11 mouse cellular contexts compared by ENCODE assay signal in the genomic region with DNA sequence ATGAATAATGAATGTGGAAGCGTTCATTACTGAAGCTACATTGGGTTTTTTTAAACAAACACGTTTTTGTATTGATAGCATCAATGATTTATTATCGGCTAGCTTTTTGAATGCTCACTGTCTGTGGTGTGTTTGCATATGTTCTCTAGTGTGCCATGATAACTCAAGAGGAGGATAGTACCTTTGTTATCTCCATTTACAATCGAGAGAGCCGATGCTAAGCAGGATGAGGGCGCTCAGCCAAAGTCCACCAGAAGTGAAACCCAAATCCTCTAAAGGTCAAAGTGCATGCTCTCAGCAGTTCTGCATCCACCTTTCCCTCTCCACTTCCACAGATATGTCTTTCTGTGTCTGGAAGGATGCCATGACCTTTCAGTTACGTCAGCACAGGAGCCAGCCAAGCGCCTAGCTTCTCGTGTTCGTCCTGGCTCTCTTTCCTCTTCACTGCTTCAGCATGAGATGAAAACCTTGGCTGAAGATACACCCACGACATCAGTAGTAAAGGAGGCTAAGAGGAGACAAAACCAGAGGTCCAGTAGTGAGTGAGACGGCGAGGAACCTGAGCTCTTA. TPM values are rescaled to one million over a fixed set of nuclear protein-coding genes. Genes with fewer than 3 reads are reported as not detected.
DNase-seq lines count a peak whose midpoint lies in the region; ATAC-seq and TF ChIP-seq lines count a peak whose summit lies in the region.
"Had no signal": no experiment of that assay in that cellular context is flagged by ENCODE, and none has a peak within 500 bp of the region (broad histone marks: within the 10 kb centered on the region; RNA-seq: fewer than 3 reads in every experiment).

No protein-coding gene starts in this region.

- no peak for TF ChIP-seq CTCF in liver, adult 2 months (IDR thresholded peaks at IDR 0.05; ENCODE audit: low read depth, low read length)

- ATAC-seq in liver, embryonic 11.5 days (replicated peaks; ENCODE audit: low FRiP score), result no peak
- no peak for ATAC-seq in forebrain, embryonic 13.5 days

- H3K27me3 ChIP-seq in liver, adult 2 months (ENCODE audit: control insufficient read depth, insufficient read depth, low read length), result no peaks in the 10 kb centered on the region
- H3K27me3 ChIP-seq in liver, embryonic 11.5 days (replicated peaks; ENCODE audit: control insufficient read depth, insufficient read depth, low read length), result no peaks in the 10 kb centered on the region
- no peaks in the 10 kb centered on the region for H3K27me3 ChIP-seq in forebrain, embryonic 13.5 days
- H3K27me3 ChIP-seq: limb, embryonic 15.5 days had no signal

- no peak overlapping the region for H3K9ac ChIP-seq in liver, adult 2 months (ENCODE audit: low read depth, low read length)
- no peak overlapping the region for H3K9ac ChIP-seq in liver, embryonic 11.5 days (ENCODE audit: low read depth, low read length)
- no peak overlapping the region for H3K9ac ChIP-seq in forebrain, embryonic 13.5 days
- H3K9ac ChIP-seq: limb, embryonic 15.5 days had no signal

- TF ChIP-seq POLR2A in liver, adult 2 months (IDR thresholded peaks at IDR 0.05; ENCODE audit: extremely low read depth, insufficient read depth, low read length), result no peak

- no peak overlapping the region for H3K27ac ChIP-seq in liver, adult 2 months (replicated peaks; ENCODE audit: insufficient read depth, low read depth, low read length)
- no peak overlapping the region for H3K27ac ChIP-seq in liver, embryonic 11.5 days (ENCODE audit: low read depth, low read length)
- H3K27ac ChIP-seq in forebrain, embryonic 13.5 days, result no peak overlapping the region
- H3K27ac ChIP-seq: limb, embryonic 15.5 days had no signal

- 14% methylated on average over 13 of the region's 13 CpGs for WGBS in liver, adult 2 months
- 75% methylated on average over 13 of the region's 13 CpGs for WGBS in liver, embryonic 11.5 days
- 87% methylated on average over 13 of the region's 13 CpGs for WGBS in forebrain, embryonic 13.5 days

- no peaks in the 10 kb centered on the region for H3K79me2 ChIP-seq in liver, adult 2 months (ENCODE audit: control insufficient read depth, insufficient read depth, low read length)

- H3K4me1 ChIP-seq in liver, adult 2 months (ENCODE audit: control insufficient read depth, insufficient read depth, low read length), result peaks cover 8% of the 10 kb centered on the region
- peaks cover 8% of the 10 kb centered on the region for H3K4me1 ChIP-seq in liver, embryonic 11.5 days (replicated peaks; ENCODE audit: control insufficient read depth, insufficient read depth, low read length)
- no peaks in the 10 kb centered on the region for H3K4me1 ChIP-seq in forebrain, embryonic 13.5 days

- no peak overlapping the region for H3K4me3 ChIP-seq in liver, adult 2 months (ENCODE audit: insufficient read depth, low read depth, low read length)
- no peak overlapping the region for H3K4me3 ChIP-seq in liver, embryonic 11.5 days (ENCODE audit: low read depth, low read length)
- H3K4me3 ChIP-seq in forebrain, embryonic 13.5 days, result no peak overlapping the region
- H3K4me3 ChIP-seq: limb, embryonic 15.5 days; myocyte had no signal

- peak; percentile 61 to 90 for DNase-seq in adrenal gland, adult (ENCODE audit: inconsistent age in 2 of 2, low spot score in 1 of 2)
- no peak for DNase-seq in adrenal gland, postnatal 4 days (ENCODE audit: low spot score in 2 of 2)
- DNase-seq in liver, adult 2 months (ENCODE audit: extremely low read depth, low read depth, low spot score), result peak; percentile 99
- no peak for DNase-seq in liver, embryonic 11.5 days (ENCODE audit: low spot score)
- peak; percentile 63 for DNase-seq in gastrocnemius, postnatal 25 days
- DNase-seq in mesoderm, embryonic 11.5 days (ENCODE audit: low read depth, low spot score), result peak; percentile 13
- no peak for DNase-seq in urinary bladder, postnatal 4 days (ENCODE audit: low spot score in 2 of 2)
- DNase-seq: thymus, postnatal 4 days had no signal

- no peaks in the 10 kb centered on the region for H3K36me3 ChIP-seq in liver, adult 2 months (ENCODE audit: control insufficient read depth, insufficient read depth, low read length)
- H3K36me3 ChIP-seq in liver, embryonic 11.5 days (ENCODE audit: control insufficient read depth, insufficient read depth, low read length), result no peaks in the 10 kb centered on the region
- no peaks in the 10 kb centered on the region for H3K36me3 ChIP-seq in forebrain, embryonic 13.5 days (ENCODE audit: poor library complexity, severe bottlenecking)
- H3K36me3 ChIP-seq: limb, embryonic 15.5 days had no signal

- no peaks in the 10 kb centered on the region for H3K9me3 ChIP-seq in liver, embryonic 11.5 days (ENCODE audit: control insufficient read depth, low read length)
- H3K9me3 ChIP-seq in forebrain, embryonic 13.5 days (replicated peaks), result no peaks in the 10 kb centered on the region
- H3K9me3 ChIP-seq: limb, embryonic 15.5 days had no signal

- H3K4me2 ChIP-seq in liver, embryonic 11.5 days, result no peak overlapping the region
- H3K4me2 ChIP-seq in forebrain, embryonic 13.5 days, result no peak overlapping the region
- H3K4me2 ChIP-seq: limb, embryonic 15.5 days had no signal

RNA-seq across cellular contexts. Expression of a gene that starts 16.6 kb away (rescaled TPM):
- 10 to 100 TPM; 77.1 to 85.2 TPM for total RNA-seq in adrenal gland, postnatal 4 days (2021)
- total RNA-seq in liver, adult 2 months (2014; rRNA removed), result 21.4 and 22.6 TPM in 2 replicates
- 5.6 and 6.2 TPM in 2 replicates for polyA plus RNA-seq in liver, adult 2 months (2012; rRNA removed)
- 52.2 and 54.7 TPM in 2 replicates for polyA plus RNA-seq in liver, embryonic 11.5 days (2014; fragmentation: Nextera tagmentation; extraction: Ambion mirVana)
- total RNA-seq in gastrocnemius, postnatal 25 days (2021), result 10 to 100 TPM; 28.1 to 34.8 TPM
- 23.6 and 26.6 TPM in 2 replicates for polyA plus RNA-seq in forebrain, embryonic 13.5 days (2015; fragmentation: Nextera tagmentation; extraction: Ambion mirVana)

Comparison
In these comparisons a context has a peak if more than half of its experiments do, and no peak if none do; other contexts are left out.
1. DNase-seq: peak in adrenal gland, adult (2 of 2), liver, adult 2 months (single experiment), gastrocnemius, postnatal 25 days (single experiment) and mesoderm, embryonic 11.5 days (single experiment); none in adrenal gland, postnatal 4 days (0 of 2), liver, embryonic 11.5 days (single experiment) and urinary bladder, postnatal 4 days (0 of 2).